ENCODE assay signal across 22 mouse cellular contexts in genomic region chr13:85418671-85419070, GRCm38 (mm10).
DNase-seq lines count a peak whose midpoint lies in the region; TF ChIP-seq lines count a peak whose summit lies in the region.
"Had no signal": no experiment of that assay in that cellular context is flagged by ENCODE, and none has a peak within 500 bp of the region (broad histone marks: within the 10 kb centered on the region; RNA-seq: fewer than 3 reads in every experiment).

No protein-coding gene starts in this region.

- DNase-seq in 416B (ENCODE audit: low read depth) = peak; percentile 74
- peak; percentile 52 for DNase-seq in Muller cell, postnatal 12 days (ENCODE audit: inconsistent ontology term)
- no peak for DNase-seq in left cerebral cortex, adult 11 months (ENCODE audit: low spot score)
- no peak for DNase-seq in gastrocnemius, adult 18-20 months (ENCODE audit: low spot score)
- no peak for DNase-seq in kidney, adult 9 months
- DNase-seq: adrenal gland, adult 8-10 months; adrenal gland, postnatal 14 days; adrenal gland, postnatal 36 days; cerebellum, adult 11-12 months; cerebellum, adult 2 months; cerebellum, adult 9-10 months; cerebellum, postnatal 10 days; cerebellum, postnatal 25 days; forebrain, postnatal 0 days had no signal

- H3ac ChIP-seq in myocyte (ENCODE audit: control insufficient read depth, insufficient read length) = no peak overlapping the region

- no peak for TF ChIP-seq POLR2A in myocyte (IDR thresholded peaks at IDR 0.05; ENCODE audit: insufficient read length, low read depth)

- no peak overlapping the region for H3K4me2 ChIP-seq in myocyte (ENCODE audit: low read depth)
- H3K4me2 ChIP-seq: embryonic facial prominence, embryonic 12.5 days; forebrain, embryonic 13.5 days; forebrain, embryonic 15.5 days had no signal

- H3K36me3 ChIP-seq in myocyte (ENCODE audit: control insufficient read depth, insufficient read depth) = no peaks in the 10 kb centered on the region
- H3K36me3 ChIP-seq: embryonic facial prominence, embryonic 10.5 days; embryonic facial prominence, embryonic 12.5 days; forebrain, embryonic 15.5 days; G1E had no signal

- H3K27me3 ChIP-seq in myocyte (ENCODE audit: control insufficient read depth, insufficient read depth, insufficient read length) = no peaks in the 10 kb centered on the region
- H3K27me3 ChIP-seq: CH12.LX; embryonic facial prominence, embryonic 12.5 days; forebrain, embryonic 13.5 days; forebrain, embryonic 15.5 days; Patski had no signal

- no peaks in the 10 kb centered on the region for H3K79me2 ChIP-seq in myocyte (ENCODE audit: control insufficient read depth, insufficient read depth)

- no peak overlapping the region for H3K4me3 ChIP-seq in myocyte
- H3K4me3 ChIP-seq: embryonic facial prominence, embryonic 10.5 days; embryonic facial prominence, embryonic 12.5 days; forebrain, embryonic 13.5 days; forebrain, embryonic 15.5 days had no signal

TF ChIP-seq in myocyte, 11 proteins besides CTCF, POLR2A, EP300 and RAD21:
- TF ChIP-seq USF1 (IDR thresholded peaks at IDR 0.05; ENCODE audit: low read depth) (no peak), SRF (IDR thresholded peaks at IDR 0.05; ENCODE audit: control insufficient read depth, insufficient read length, low read depth) (no peak), CEBPB (IDR thresholded peaks at IDR 0.05; ENCODE audit: insufficient read depth, poor library complexity, severe bottlenecking) (peak; percentile 75), TCF12 (IDR thresholded peaks at IDR 0.05; ENCODE audit: insufficient read depth, poor library complexity, severe bottlenecking) (no peak)

Comparison
In these comparisons a context has a peak if more than half of its experiments do, and no peak if none do; other contexts are left out.
1. DNase-seq: peak in 416B (single experiment) and Muller cell, postnatal 12 days (single experiment); none in left cerebral cortex, adult 11 months (single experiment), gastrocnemius, adult 18-20 months (single experiment) and kidney, adult 9 months (single experiment).